Mouse (Mus musculus) forebrain, embryonic 10.5 days (tissue): ENCODE results near the gene Ninl. TPM values are rescaled to one million over a fixed set of nuclear protein-coding genes. Genes with fewer than 3 reads are reported as not detected.

ENCODE experiments used
- DNase-seq: peaks from one replicate; pipeline ENCODE4 v3.0.0-alpha.2; 2017; ENCODE audit warnings: low spot score; ENCODE audit errors: extremely low spot score
- H3K27ac ChIP-seq: fragments of 300-500 bp; sonication (generic); 2 replicates; pipeline ENCODE4 v1.5.1; 2016; ENCODE audit warnings: mild to moderate bottlenecking
- H3K27me3 ChIP-seq: fragments of 300-500 bp; sonication (generic); 2 replicates; pipeline ENCODE4 v1.6.1; 2016; ENCODE audit warnings: mild to moderate bottlenecking; ENCODE audit not compliant: poor library complexity, severe bottlenecking
- H3K36me3 ChIP-seq: fragments of 300-500 bp; sonication (generic); replicated peaks from 2 replicates; pipeline ENCODE4 v1.6.1; 2016; ENCODE audit warnings: mild to moderate bottlenecking, moderate library complexity
- H3K4me1 ChIP-seq: fragments of 300-500 bp; sonication (generic); 2 replicates; pipeline ENCODE4 v1.6.1; 2016
- H3K4me3 ChIP-seq: fragments of 300-500 bp; sonication (generic); 2 replicates; pipeline ENCODE4 v1.5.1; 2016; ENCODE audit warnings: mild to moderate bottlenecking, moderate library complexity
- H3K9me3 ChIP-seq: fragments of 300-500 bp; sonication (generic); 2 replicates; pipeline ENCODE4 v1.6.1; 2016; ENCODE audit warnings: mild to moderate bottlenecking, moderate library complexity
- WGBS: fragments of 180-500 bp; shearing (Covaris S2); methylation state at CpG from one replicate; pipeline ENCODE4 v1.1.7; 2016; 5-methylcytosine and 5-hydroxymethylcytosine counted together
- polyA plus RNA-seq: library from polyadenylated mRNA; unstranded; fragments of >200 nt; fragmentation: Nextera tagmentation; extraction: Ambion mirVana; gene quantifications from 2 replicates; pipeline ENCODE4 v1.2.1, GENCODE M21; 2016

Ninl gene
- polyA plus RNA-seq, 1 experiment from 2014 or later: 28.5 TPM

GRCm38 (mm10) chr2:150933482-150933881 is 105.7 kb downstream of the Ninl start:
- Histone ChIP-seq H3K4me1 (no peaks in the 10 kb centered on the region), H3K27me3 (no peaks in the 10 kb centered on the region), H3K27ac (no peak overlapping the region), H3K9me3 (no peaks in the 10 kb centered on the region), H3K4me3 (no peak overlapping the region), H3K36me3 (peaks cover 96% of the 10 kb centered on the region)
- DNase-seq: no peak
- 86% methylated on average over 19 of the region's 19 CpGs for WGBS

- no peak overlapping the region for H3K27ac ChIP-seq
- H3K9me3 ChIP-seq: no peaks in the 10 kb centered on the region
- H3K27me3 ChIP-seq: no peaks in the 10 kb centered on the region
- no peaks in the 10 kb centered on the region for H3K4me1 ChIP-seq
- no peak for DNase-seq
- H3K36me3 ChIP-seq: peaks cover 98% of the 10 kb centered on the region
- H3K4me3 ChIP-seq: no peak overlapping the region
- 86% methylated on average over 3 of the region's 3 CpGs for WGBS
Observed at GRCm38 (mm10) chr2:150930806-150931205, 108.4 kb downstream of the Ninl start.

GRCm38 (mm10) chr2:150929156-150929555 is 110.0 kb downstream of the Ninl start:
- WGBS: 87% methylated on average over 6 of the region's 6 CpGs
- no peak overlapping the region for H3K27ac ChIP-seq
- no peak for DNase-seq
- no peak overlapping the region for H3K4me3 ChIP-seq
- H3K4me1 ChIP-seq: no peaks in the 10 kb centered on the region
- H3K36me3 ChIP-seq: peaks cover 96% of the 10 kb centered on the region
- no peaks in the 10 kb centered on the region for H3K27me3 ChIP-seq
- no peaks in the 10 kb centered on the region for H3K9me3 ChIP-seq

- 94% methylated on average over 11 of the region's 11 CpGs for WGBS
- Histone ChIP-seq H3K4me3 (no peak overlapping the region), H3K9me3 (no peaks in the 10 kb centered on the region), H3K4me1 (no peaks in the 10 kb centered on the region), H3K27me3 (no peaks in the 10 kb centered on the region), H3K36me3 (peaks cover 94% of the 10 kb centered on the region), H3K27ac (no peak overlapping the region)
- DNase-seq: no peak
Observed at GRCm38 (mm10) chr2:150927038-150927720, 112.0 kb downstream of the Ninl start.

- whole genome bisulfite sequencing: 92% methylated on average over 7 of the region's 7 CpGs
- Histone ChIP-seq H3K9me3 (no peaks in the 10 kb centered on the region), H3K27me3 (no peaks in the 10 kb centered on the region), H3K4me3 (no peak overlapping the region), H3K27ac (no peak overlapping the region), H3K36me3 (peaks cover 81% of the 10 kb centered on the region), H3K4me1 (no peaks in the 10 kb centered on the region)
- DNase-seq: no peak
Observed at GRCm38 (mm10) chr2:150923505-150923904, 115.7 kb downstream of the Ninl start.

- WGBS: 94% methylated on average over 3 of the region's 3 CpGs
- Histone ChIP-seq H3K36me3 (peaks cover 81% of the 10 kb centered on the region), H3K27ac (no peak overlapping the region), H3K27me3 (no peaks in the 10 kb centered on the region), H3K4me1 (no peaks in the 10 kb centered on the region), H3K9me3 (no peaks in the 10 kb centered on the region), H3K4me3 (no peak overlapping the region)
- DNase-seq: no peak
Observed at GRCm38 (mm10) chr2:150923026-150923425, 116.2 kb downstream of the Ninl start.

GRCm38 (mm10) chr2:150922165-150922564 is 117.0 kb downstream of the Ninl start:
- H3K4me1 ChIP-seq: no peaks in the 10 kb centered on the region
- H3K9me3 ChIP-seq: no peaks in the 10 kb centered on the region
- H3K27me3 ChIP-seq: no peaks in the 10 kb centered on the region
- H3K4me3 ChIP-seq: no peak overlapping the region
- DNase-seq: no peak
- WGBS: 93% methylated on average over 4 of the region's 4 CpGs
- no peak overlapping the region for H3K27ac ChIP-seq
- peaks cover 81% of the 10 kb centered on the region for H3K36me3 ChIP-seq

- H3K9me3 ChIP-seq: no peaks in the 10 kb centered on the region
- peaks cover 81% of the 10 kb centered on the region for H3K36me3 ChIP-seq
- no peak for DNase-seq
- no peak overlapping the region for H3K4me3 ChIP-seq
- no peaks in the 10 kb centered on the region for H3K4me1 ChIP-seq
- no peak overlapping the region for H3K27ac ChIP-seq
- no peaks in the 10 kb centered on the region for H3K27me3 ChIP-seq
- 93% methylated on average over 6 of the region's 6 CpGs for WGBS
Observed at GRCm38 (mm10) chr2:150921697-150922096, 117.5 kb downstream of the Ninl start.

GRCm38 (mm10) chr2:150920543-150920942 is 118.6 kb downstream of the Ninl start:
- Histone ChIP-seq H3K4me1 (no peaks in the 10 kb centered on the region), H3K4me3 (no peak overlapping the region), H3K27ac (no peak overlapping the region), H3K9me3 (no peaks in the 10 kb centered on the region), H3K27me3 (no peaks in the 10 kb centered on the region), H3K36me3 (peaks cover 79% of the 10 kb centered on the region)
- WGBS: 94% methylated on average over 3 of the region's 3 CpGs
- no peak for DNase-seq

GRCm38 (mm10) chr2:150918720-150919119 is 120.5 kb downstream of the Ninl start:
- Histone ChIP-seq H3K9me3 (no peaks in the 10 kb centered on the region), H3K4me3 (no peak overlapping the region), H3K27ac (no peak overlapping the region), H3K27me3 (no peaks in the 10 kb centered on the region), H3K4me1 (no peaks in the 10 kb centered on the region), H3K36me3 (peaks cover 77% of the 10 kb centered on the region)
- 98% methylated on average over 3 of the region's 3 CpGs for WGBS
- DNase-seq: no peak

GRCm38 (mm10) chr2:150915786-150916185 is 123.4 kb downstream of the Ninl start:
- DNase-seq: no peak
- H3K9me3 ChIP-seq: no peaks in the 10 kb centered on the region
- WGBS: 97% methylated on average over 5 of the region's 5 CpGs
- H3K4me1 ChIP-seq: no peaks in the 10 kb centered on the region
- H3K4me3 ChIP-seq: no peak overlapping the region
- H3K27ac ChIP-seq: no peak overlapping the region
- peaks cover 66% of the 10 kb centered on the region for H3K36me3 ChIP-seq
- H3K27me3 ChIP-seq: no peaks in the 10 kb centered on the region

GRCm38 (mm10) chr2:150914781-150915515 is 124.2 kb downstream of the Ninl start:
- Histone ChIP-seq H3K27ac (no peak overlapping the region), H3K4me1 (peaks cover 7% of the 10 kb centered on the region), H3K36me3 (peaks cover 58% of the 10 kb centered on the region), H3K27me3 (no peaks in the 10 kb centered on the region), H3K9me3 (no peaks in the 10 kb centered on the region), H3K4me3 (no peak overlapping the region)
- DNase-seq: no peak
- 86% methylated on average over 4 of the region's 4 CpGs for whole genome bisulfite sequencing

- Histone ChIP-seq H3K27ac (peak overlapping the region; percentile 97), H3K4me3 (peak overlapping the region; percentile 67), H3K9me3 (no peaks in the 10 kb centered on the region), H3K36me3 (peaks cover 20% of the 10 kb centered on the region), H3K4me1 (peaks cover 7% of the 10 kb centered on the region), H3K27me3 (no peaks in the 10 kb centered on the region)
- DNase-seq: peak; percentile 15
- WGBS: 49% methylated on average over 10 of the region's 10 CpGs
Observed at GRCm38 (mm10) chr2:150910295-150910881, 128.8 kb downstream of the Ninl start.
